Mouse (Mus musculus): Measurements from ENCODE around the gene Stk39. TPM values are rescaled to one million over a fixed set of nuclear protein-coding genes. Genes with fewer than 3 reads are reported as not detected.
A peak's percentile ranks its signal among the peaks of the same experiment; 100 is the strongest.

Stk39 gene
- polyA plus RNA-seq, 1 experiment, result not detected

GRCm38 (mm10) chr2:68472921-68473320 lies 853 bp upstream of the Stk39 start:
- Histone ChIP-seq H3K27me3 (ENCODE audit: control insufficient read depth) (peaks cover 66% of the 10 kb centered on the region), H3K36me3 (ENCODE audit: control insufficient read depth) (no peaks in the 10 kb centered on the region), H3K4me1 (ENCODE audit: control insufficient read depth) (peaks cover 9% of the 10 kb centered on the region), H3K9me3 (ENCODE audit: control insufficient read depth, low read length) (peaks cover 3% of the 10 kb centered on the region; the same call in 1 of the 2 replicates), H3K4me3 (replicated peaks) (no peak overlapping the region)
- TF ChIP-seq GATA1 (IDR thresholded peaks at IDR 0.05; ENCODE audit: low read length), result no peak
- TF ChIP-seq TAL1 (IDR thresholded peaks at IDR 0.05; ENCODE audit: low read length), result no peak

DNA sequence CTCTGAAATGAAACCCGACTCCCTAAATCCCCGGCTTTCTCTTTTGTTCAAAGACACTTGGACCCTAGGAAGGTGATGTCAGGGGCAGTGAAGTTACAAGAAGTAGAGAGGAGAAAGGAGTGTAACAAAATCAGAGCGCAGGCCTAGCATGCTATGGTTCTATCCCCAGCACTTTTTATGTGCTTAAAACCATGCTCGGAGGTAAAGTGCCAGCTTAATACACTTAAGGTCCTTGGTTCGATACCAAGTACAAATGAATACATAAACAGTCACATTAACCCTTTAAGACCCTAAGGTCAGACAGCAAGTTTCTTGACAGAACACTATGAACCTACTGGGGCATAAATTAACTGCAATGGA lies 463 bp upstream of the Stk39 start:
- TF ChIP-seq TAL1 (IDR thresholded peaks at IDR 0.05; ENCODE audit: low read length) (no peak), GATA1 (IDR thresholded peaks at IDR 0.05; ENCODE audit: low read length) (no peak)
- Histone ChIP-seq H3K4me3 (replicated peaks) (peak overlapping the region; percentile 53), H3K4me1 (ENCODE audit: control insufficient read depth) (peaks cover 9% of the 10 kb centered on the region), H3K36me3 (ENCODE audit: control insufficient read depth) (no peaks in the 10 kb centered on the region), H3K27me3 (ENCODE audit: control insufficient read depth) (peaks cover 68% of the 10 kb centered on the region), H3K9me3 (ENCODE audit: control insufficient read depth, low read length) (peaks cover 3% of the 10 kb centered on the region; the same call in 1 of the 2 replicates)

DNA sequence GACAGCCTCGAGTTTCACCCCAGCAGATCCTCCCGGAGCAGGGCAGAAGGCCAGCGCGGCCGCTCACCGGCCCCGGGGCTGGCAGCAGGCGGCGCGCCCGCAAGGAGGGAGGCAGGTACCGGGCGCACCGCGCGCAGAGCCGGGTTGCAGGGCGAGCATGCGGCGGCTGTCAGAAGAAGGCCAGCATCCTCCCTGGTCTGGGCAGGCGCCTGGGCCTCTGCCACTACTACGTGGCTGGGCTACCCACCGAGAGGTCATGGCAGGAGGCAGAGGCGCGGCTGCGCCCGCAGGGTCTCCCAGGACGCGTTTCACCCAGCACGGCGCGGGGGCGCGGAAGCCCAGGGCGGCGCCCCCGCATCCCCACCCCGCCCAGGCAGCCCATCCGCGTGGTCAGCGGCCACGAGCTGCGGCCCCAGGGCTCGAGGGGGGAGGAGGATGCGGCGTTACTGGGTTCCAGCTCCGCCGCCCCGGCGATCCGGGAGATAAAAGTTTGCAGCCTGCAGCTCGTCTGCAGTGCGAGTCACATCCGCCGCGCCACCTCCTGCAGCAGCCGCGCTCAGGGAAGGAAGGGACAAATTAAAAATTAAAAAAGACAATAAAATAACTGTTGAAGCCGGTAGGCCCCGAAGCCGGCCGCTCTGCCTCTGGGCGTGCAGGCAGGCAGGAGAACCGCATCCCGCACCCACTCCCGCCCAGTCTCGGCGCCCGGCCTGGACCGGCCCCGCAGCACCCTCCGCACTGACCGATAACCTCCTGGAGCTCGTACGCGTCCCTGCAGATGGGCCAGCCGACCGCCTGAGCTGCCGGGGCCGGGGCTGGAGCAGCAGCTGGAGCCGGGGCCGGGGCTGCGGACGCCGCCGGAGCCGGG lies 943 bp downstream of the Stk39 start:
- Histone ChIP-seq H3K36me3 (ENCODE audit: control insufficient read depth) (no peaks in the 10 kb centered on the region), H3K4me3 (replicated peaks) (peak overlapping the region; percentile 53), H3K9me3 (ENCODE audit: control insufficient read depth, low read length) (peaks cover 3% of the 10 kb centered on the region; the same call in 1 of the 2 replicates), H3K4me1 (ENCODE audit: control insufficient read depth) (peaks cover 9% of the 10 kb centered on the region), H3K27me3 (ENCODE audit: control insufficient read depth) (peaks cover 71% of the 10 kb centered on the region)
- TF ChIP-seq TAL1 (IDR thresholded peaks at IDR 0.05; ENCODE audit: low read length) (no peak), GATA1 (IDR thresholded peaks at IDR 0.05; ENCODE audit: low read length) (no peak)

GRCm38 (mm10) chr2:68469491-68469890 lies 2.6 kb downstream of the Stk39 start:
- Histone ChIP-seq H3K27me3 (ENCODE audit: control insufficient read depth) (peaks cover 69% of the 10 kb centered on the region), H3K4me3 (replicated peaks) (no peak overlapping the region)

GRCm38 (mm10) chr2:68468698-68469097 lies 3.4 kb downstream of the Stk39 start:
- Histone ChIP-seq H3K36me3 (ENCODE audit: control insufficient read depth) (no peaks in the 10 kb centered on the region), H3K9me3 (ENCODE audit: control insufficient read depth, low read length) (peaks cover 3% of the 10 kb centered on the region; the same call in 1 of the 2 replicates), H3K4me3 (replicated peaks) (no peak overlapping the region), H3K27me3 (ENCODE audit: control insufficient read depth) (peaks cover 62% of the 10 kb centered on the region), H3K4me1 (ENCODE audit: control insufficient read depth) (peaks cover 9% of the 10 kb centered on the region)
- no peak for TF ChIP-seq TAL1 (IDR thresholded peaks at IDR 0.05; ENCODE audit: low read length)
- TF ChIP-seq GATA1 (IDR thresholded peaks at IDR 0.05; ENCODE audit: low read length), result no peak

More at GRCm38 (mm10) chr2:68469491-68469890, 2.6 kb downstream of the Stk39 start:
- no peaks in the 10 kb centered on the region for H3K36me3 ChIP-seq (ENCODE audit: control insufficient read depth)
- H3K9me3 ChIP-seq (ENCODE audit: control insufficient read depth, low read length), result peaks cover 3% of the 10 kb centered on the region; the same call in 1 of the 2 replicates
- H3K4me1 ChIP-seq (ENCODE audit: control insufficient read depth), result peaks cover 9% of the 10 kb centered on the region
- TF ChIP-seq TAL1 (IDR thresholded peaks at IDR 0.05; ENCODE audit: low read length) (no peak), GATA1 (IDR thresholded peaks at IDR 0.05; ENCODE audit: low read length) (no peak)

- TF ChIP-seq GATA1 (IDR thresholded peaks at IDR 0.05; ENCODE audit: low read length) (no peak), TAL1 (IDR thresholded peaks at IDR 0.05; ENCODE audit: low read length) (no peak)
- Histone ChIP-seq H3K27me3 (ENCODE audit: control insufficient read depth) (peaks cover 58% of the 10 kb centered on the region), H3K9me3 (ENCODE audit: control insufficient read depth, low read length) (peaks cover 3% of the 10 kb centered on the region; the same call in 1 of the 2 replicates), H3K4me3 (replicated peaks) (no peak overlapping the region), H3K4me1 (ENCODE audit: control insufficient read depth) (peaks cover 9% of the 10 kb centered on the region), H3K36me3 (ENCODE audit: control insufficient read depth) (no peaks in the 10 kb centered on the region)
Measured at GRCm38 (mm10) chr2:68468259-68468658, 3.8 kb downstream of the Stk39 start.

- Histone ChIP-seq H3K4me3 (replicated peaks) (no peak overlapping the region), H3K9me3 (ENCODE audit: control insufficient read depth, low read length) (peaks cover 3% of the 10 kb centered on the region; the same call in 1 of the 2 replicates), H3K36me3 (ENCODE audit: control insufficient read depth) (no peaks in the 10 kb centered on the region), H3K4me1 (ENCODE audit: control insufficient read depth) (peaks cover 9% of the 10 kb centered on the region), H3K27me3 (ENCODE audit: control insufficient read depth) (peaks cover 48% of the 10 kb centered on the region)
- TF ChIP-seq TAL1 (IDR thresholded peaks at IDR 0.05; ENCODE audit: low read length) (no peak), GATA1 (IDR thresholded peaks at IDR 0.05; ENCODE audit: low read length) (no peak)
Measured at GRCm38 (mm10) chr2:68467085-68467978, 4.7 kb downstream of the Stk39 start.

DNA sequence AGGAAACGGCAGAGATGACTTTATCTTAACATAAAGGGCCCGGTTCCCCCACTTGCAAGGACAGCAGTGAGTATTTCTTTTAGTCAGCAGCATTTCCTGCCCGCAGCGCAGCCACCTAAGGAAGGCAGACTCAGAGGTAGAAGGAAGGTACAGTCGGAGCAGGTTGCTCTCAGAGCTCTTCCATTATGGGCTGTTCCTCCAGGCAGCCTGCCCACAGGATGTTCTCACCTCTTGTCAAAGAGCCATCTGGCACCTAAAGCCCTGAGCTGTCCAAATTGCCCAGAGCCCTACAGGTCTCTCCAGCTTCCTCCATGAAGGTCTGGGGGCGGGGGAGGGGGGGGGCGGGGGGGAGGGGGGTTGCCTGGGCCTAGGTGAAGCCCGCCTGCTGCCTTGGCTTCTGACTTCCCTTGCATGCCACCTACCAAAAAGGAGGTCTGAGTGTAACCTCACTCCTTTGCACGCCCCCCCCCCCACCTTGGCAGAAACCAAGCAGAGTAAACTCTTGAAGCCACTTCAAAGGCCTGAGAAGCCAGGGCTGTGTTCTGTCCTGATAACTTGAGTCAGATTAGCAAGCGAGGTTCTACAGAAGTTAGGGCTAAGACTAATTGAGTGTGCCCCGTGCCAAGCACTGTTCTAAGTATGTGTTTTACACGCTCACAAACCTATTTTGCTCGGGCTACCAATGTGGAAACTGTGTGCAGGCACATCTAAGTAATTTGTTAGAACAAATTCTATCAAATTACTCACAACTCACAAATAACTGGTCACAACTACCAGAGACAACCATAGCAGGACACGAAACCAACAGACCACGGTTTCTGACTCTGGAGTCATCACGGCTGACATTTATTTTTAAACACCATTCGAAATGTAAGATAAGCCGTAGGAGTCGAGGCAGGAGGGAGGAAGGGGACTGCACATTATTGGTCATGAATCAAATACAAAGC lies 5.7 kb downstream of the Stk39 start:
- peaks cover 3% of the 10 kb centered on the region; the same call in 1 of the 2 replicates for H3K9me3 ChIP-seq (ENCODE audit: control insufficient read depth, low read length)
- H3K4me1 ChIP-seq (ENCODE audit: control insufficient read depth), result peaks cover 6% of the 10 kb centered on the region
- TF ChIP-seq GATA1 (IDR thresholded peaks at IDR 0.05; ENCODE audit: low read length), result no peak

More for the DNA sequence above, 5.7 kb downstream of the Stk39 start:
- H3K4me3 ChIP-seq (replicated peaks), result no peak overlapping the region
- H3K36me3 ChIP-seq (ENCODE audit: control insufficient read depth), result no peaks in the 10 kb centered on the region
- peaks cover 39% of the 10 kb centered on the region for H3K27me3 ChIP-seq (ENCODE audit: control insufficient read depth)

Data from erythroblast, embryonic 14.5 days (primary cell).